Mouse (Mus musculus) bone marrow, adult 2 months (tissue): ENCODE results near the gene Fam214a. TPM values are rescaled to one million over a fixed set of nuclear protein-coding genes. Genes with fewer than 3 reads are reported as not detected.

Source experiments
- H3K27ac ChIP-seq: fragments of 200-500 bp; 2 replicates; pipeline ENCODE4 v1.5.1; 2012; ENCODE audit warnings: low read depth, mild to moderate bottlenecking, control low read depth, inconsistent platforms, low read length; ENCODE audit not compliant: control insufficient read depth, poor library complexity, insufficient read depth
- H3K4me1 ChIP-seq: fragments of 200-500 bp; 2 replicates; pipeline ENCODE4 v1.6.1; 2011; ENCODE audit warnings: low read length; ENCODE audit not compliant: control insufficient read depth, insufficient read depth
- H3K4me3 ChIP-seq: fragments of 200-500 bp; replicated peaks from 2 replicates; pipeline ENCODE3; 2011; ENCODE audit warnings: mild to moderate bottlenecking, low read depth, low read length, control low read depth; ENCODE audit not compliant: control insufficient read depth
- CTCF ChIP-seq: fragments of 200-500 bp; IDR thresholded peaks from 2 replicates; pipeline ENCODE4 v1.5.1; 2011; ENCODE audit warnings: low read length, control low read depth; ENCODE audit not compliant: control insufficient read depth, insufficient read depth
- POLR2A ChIP-seq: fragments of 200-500 bp; IDR thresholded peaks from 2 replicates; pipeline ENCODE4 v1.6.1; 2011; ENCODE audit warnings: low read depth, mild to moderate bottlenecking, control low read depth, low read length, borderline replicate concordance; ENCODE audit not compliant: control insufficient read depth
- WGBS: fragments of 180-500 bp; shearing (Covaris S2); methylation state at CpG from one replicate; pipeline ENCODE4 v1.1.7; 2018; 5-methylcytosine and 5-hydroxymethylcytosine counted together
- polyA plus RNA-seq: library from polyadenylated mRNA; stranded (reverse); fragments of >200 nt; gene quantifications from 2 replicates; pipeline ENCODE4 v1.2.4, GENCODE M21; 2011; ENCODE audit warnings: low replicate concordance; ENCODE audit not compliant: missing spikeins, insufficient read depth, insufficient read length

Fam214a gene
- polyA plus RNA-seq, 1 experiment: 25.2 TPM

- WGBS: 82% methylated on average over 2 of the region's 2 CpGs
- TF ChIP-seq CTCF (no peak), POLR2A (no peak)
- H3K27ac ChIP-seq: no peak overlapping the region
These were observed 63.9 kb downstream of the Fam214a start for GRCm38 (mm10) chr9:75016591-75016990.

GRCm38 (mm10) chr9:75019181-75019580, 66.5 kb downstream of the Fam214a start:
- no peak for TF ChIP-seq CTCF
- no peak for TF ChIP-seq POLR2A
- no peaks in the 10 kb centered on the region for H3K4me1 ChIP-seq

More at GRCm38 (mm10) chr9:75016591-75016990, 63.9 kb downstream of the Fam214a start:
- Histone ChIP-seq H3K4me3 (no peak overlapping the region), H3K4me1 (no peaks in the 10 kb centered on the region)

GRCm38 (mm10) chr9:75019592-75019991, 66.9 kb downstream of the Fam214a start:
- TF ChIP-seq CTCF: no peak
- TF ChIP-seq POLR2A: no peak
- Histone ChIP-seq H3K4me3 (no peak overlapping the region), H3K4me1 (no peaks in the 10 kb centered on the region), H3K27ac (no peak overlapping the region)
- 82% methylated on average over 3 of the region's 3 CpGs for WGBS

More at GRCm38 (mm10) chr9:75019181-75019580, 66.5 kb downstream of the Fam214a start:
- H3K4me3 ChIP-seq: no peak overlapping the region
- WGBS: 81% methylated on average over 6 of the region's 6 CpGs
- H3K27ac ChIP-seq: no peak overlapping the region

- Histone ChIP-seq H3K27ac (no peak overlapping the region), H3K4me1 (no peaks in the 10 kb centered on the region), H3K4me3 (no peak overlapping the region)
- 74% methylated on average over 4 of the region's 4 CpGs for WGBS
- no peak for TF ChIP-seq CTCF
- TF ChIP-seq POLR2A: no peak
These were observed 67.9 kb downstream of the Fam214a start for GRCm38 (mm10) chr9:75020561-75020960.

GRCm38 (mm10) chr9:75022546-75022945, 69.9 kb downstream of the Fam214a start:
- 85% methylated on average over 7 of the region's 7 CpGs for WGBS
- Histone ChIP-seq H3K4me1 (no peaks in the 10 kb centered on the region), H3K27ac (no peak overlapping the region), H3K4me3 (no peak overlapping the region)
- TF ChIP-seq POLR2A: no peak

GRCm38 (mm10) chr9:75023150-75023894, 70.6 kb downstream of the Fam214a start:
- Histone ChIP-seq H3K4me3 (no peak overlapping the region), H3K4me1 (no peaks in the 10 kb centered on the region), H3K27ac (no peak overlapping the region)
- TF ChIP-seq POLR2A (no peak), CTCF (no peak)
- 76% methylated on average over 5 of the region's 5 CpGs for WGBS

- Histone ChIP-seq H3K4me1 (no peaks in the 10 kb centered on the region), H3K27ac (no peak overlapping the region), H3K4me3 (no peak overlapping the region)
- TF ChIP-seq CTCF (no peak), POLR2A (no peak)
- 70% methylated on average over 7 of the region's 7 CpGs for WGBS
These were observed 71.4 kb downstream of the Fam214a start for GRCm38 (mm10) chr9:75024089-75024488.

GRCm38 (mm10) chr9:75025689-75026088, 73.0 kb downstream of the Fam214a start:
- H3K4me1 ChIP-seq: no peaks in the 10 kb centered on the region
- H3K4me3 ChIP-seq: no peak overlapping the region
- 72% methylated on average over 6 of the region's 6 CpGs for WGBS
- TF ChIP-seq CTCF: peak; percentile 22; the same call in 1 of the 2 replicates
- no peak for TF ChIP-seq POLR2A
- H3K27ac ChIP-seq: no peak overlapping the region
